Mouse (Mus musculus) liver, embryonic 14.5 days (tissue): ENCODE results near the gene Atp13a5. TPM values are rescaled to one million over a fixed set of nuclear protein-coding genes. Genes with fewer than 3 reads are reported as not detected.

Experiments
- ATAC-seq: fragments of 200-750 bp; cut with Nextera tagmentation; 2 replicates; pipeline ENCODE4 v1.8.0; 2017; ENCODE audit warnings: moderate number of reproducible peaks, mild to moderate bottlenecking, moderate library complexity; ENCODE audit not compliant: insufficient read depth
- DNase-seq, 3 experiments: peaks; one replicate each; pipeline ENCODE4 v3.0.0-alpha.2; 2012 to 2013; ENCODE audit warnings: low read depth in 3 of 3, low spot score in 3 of 3
- H3K27ac ChIP-seq: fragments of 300-500 bp; sonication (generic); 2 replicates; pipeline ENCODE4 v1.5.1; 2014; ENCODE audit warnings: moderate library complexity, mild to moderate bottlenecking, control low read depth, inconsistent platforms
- H3K27me3 ChIP-seq: fragments of 300-500 bp; sonication (generic); 2 replicates; pipeline ENCODE4 v1.6.1; 2014; ENCODE audit warnings: mild to moderate bottlenecking, low read length, moderate library complexity; ENCODE audit not compliant: control insufficient read depth, insufficient read depth
- H3K36me3 ChIP-seq: fragments of 300-500 bp; sonication (generic); replicated peaks from 2 replicates; pipeline ENCODE4 v1.6.1; 2014; ENCODE audit warnings: low read depth; ENCODE audit not compliant: control insufficient read depth, insufficient read depth
- H3K4me1 ChIP-seq, 2 experiments: fragments of 200-500 bp in 1 of 2; fragments of 300-500 bp in 1 of 2; sonication (generic) in 1 of 2; replicated peaks; 2 replicates each; pipeline ENCODE4 v1.6.1; 2012 to 2014; ENCODE audit warnings: antibody characterized with exemption in 1 of 2, inconsistent platforms in 1 of 2, low read length in 1 of 2; ENCODE audit not compliant: control insufficient read depth in 2 of 2, insufficient read depth in 2 of 2
- H3K4me2 ChIP-seq: fragments of 300-500 bp; sonication (generic); 2 replicates; pipeline ENCODE4 v1.6.1; 2014; ENCODE audit warnings: low read depth, mild to moderate bottlenecking, control low read depth, moderate library complexity
- H3K4me3 ChIP-seq, 2 experiments: fragments of 200-500 bp in 1 of 2; fragments of 300-500 bp in 1 of 2; sonication (generic) in 1 of 2; 2 replicates each; pipeline ENCODE4 v1.5.1; 2012 to 2014; ENCODE audit warnings: low read depth in 2 of 2, low read length in 2 of 2, mild to moderate bottlenecking in 2 of 2, control low read depth in 1 of 2, inconsistent platforms in 1 of 2, moderate library complexity in 1 of 2; ENCODE audit not compliant: insufficient read depth in 1 of 2
- H3K9ac ChIP-seq: fragments of 300-500 bp; sonication (generic); replicated peaks from 2 replicates; pipeline ENCODE4 v1.6.1; 2014; ENCODE audit warnings: mild to moderate bottlenecking, control low read depth, moderate library complexity
- H3K9me3 ChIP-seq: fragments of 300-500 bp; sonication (generic); 2 replicates; pipeline ENCODE4 v1.6.1; 2016; ENCODE audit warnings: low read length, mixed read lengths; ENCODE audit not compliant: control insufficient read depth
- CTCF ChIP-seq: IDR thresholded peaks from 2 replicates; pipeline ENCODE4 v1.5.1; 2016; ENCODE audit warnings: antibody characterized with exemption, low read depth, control low read depth
- EP300 ChIP-seq: IDR thresholded peaks from 2 replicates; pipeline ENCODE4 v1.6.1; 2016; ENCODE audit warnings: antibody characterized with exemption, low read depth
- WGBS: fragments of 180-500 bp; shearing (Covaris S2); extraction: QIAGEN DNeasy Blood & Tissue Kit; methylation state at CpG from one replicate; pipeline ENCODE4 v1.1.7; 2014; ENCODE audit not compliant: insufficient replicate concordance; 5-methylcytosine and 5-hydroxymethylcytosine counted together
- polyA plus RNA-seq, 2 experiments: library from polyadenylated mRNA; depleted of rRNA in 1 of 2; stranded (reverse) in 1 of 2; unstranded in 1 of 2; fragments of >200 nt; fragmentation: Nextera tagmentation in 1 of 2; extraction: Ambion mirVana in 1 of 2; gene quantifications; 2 replicates each; pipeline versions ENCODE4 v1.2.1 to v1.2.3; 2012 to 2014

Gene Atp13a5
- polyA plus RNA-seq, 2 experiments: not detected

- Histone ChIP-seq H3K9ac (no peak overlapping the region), H3K4me2 (no peak overlapping the region), H3K4me1 (no peaks in the 10 kb centered on the region), H3K36me3 (no peaks in the 10 kb centered on the region), H3K27me3 (no peaks in the 10 kb centered on the region), H3K27ac (no peak overlapping the region), H3K9me3 (no peaks in the 10 kb centered on the region), H3K4me3 (no peak overlapping the region)
- TF ChIP-seq CTCF (no peak), EP300 (no peak)
- DNase-seq (no peak), ATAC-seq (no peak)
- 50% methylated on average over 1 of the region's 1 CpGs for WGBS
These were observed 183.4 kb downstream of the Atp13a5 start for GRCm38 (mm10) chr16:29195156-29195555.

GRCm38 (mm10) chr16:29193981-29194380 is 184.6 kb downstream of the Atp13a5 start:
- TF ChIP-seq EP300 (no peak), CTCF (no peak)
- no peaks in the 10 kb centered on the region for H3K9me3 ChIP-seq
- no peak overlapping the region for H3K27ac ChIP-seq
- H3K4me1 ChIP-seq: no peaks in the 10 kb centered on the region
- H3K27me3 ChIP-seq: no peaks in the 10 kb centered on the region
- no peak for ATAC-seq
- no peak overlapping the region for H3K9ac ChIP-seq
- no peaks in the 10 kb centered on the region for H3K36me3 ChIP-seq
- DNase-seq: no peak
- 71% methylated on average over 4 of the region's 4 CpGs for WGBS
- no peak overlapping the region for H3K4me3 ChIP-seq
- H3K4me2 ChIP-seq: no peak overlapping the region

- Histone ChIP-seq H3K9ac (no peak overlapping the region), H3K27ac (no peak overlapping the region), H3K4me2 (no peak overlapping the region), H3K4me3 (no peak overlapping the region), H3K4me1 (no peaks in the 10 kb centered on the region), H3K27me3 (no peaks in the 10 kb centered on the region), H3K9me3 (no peaks in the 10 kb centered on the region), H3K36me3 (no peaks in the 10 kb centered on the region)
- no peak for ATAC-seq
- no peak for DNase-seq
- TF ChIP-seq CTCF: no peak
- TF ChIP-seq EP300: no peak
- WGBS: 12% methylated on average over 5 of the region's 5 CpGs
These were observed 185.6 kb downstream of the Atp13a5 start for GRCm38 (mm10) chr16:29192911-29193310.

Other genes with a start within 250 kb of the Atp13a5 start
- 0.02 TPM in 1 of 2 replicates, not detected in the other for gene Hrasls, start 169.0 kb downstream of the Atp13a5 start, polyA plus RNA-seq (2012; rRNA removed)
- 0.04 TPM in 1 of 2 replicates, not detected in the other for gene Hrasls, start 169.0 kb downstream of the Atp13a5 start, polyA plus RNA-seq (2014; fragmentation: Nextera tagmentation; extraction: Ambion mirVana)
- not detected in 2 replicates for gene Atp13a4, start 166.1 kb upstream of the Atp13a5 start, polyA plus RNA-seq (2012; rRNA removed)
- gene Atp13a4, start 166.1 kb upstream of the Atp13a5 start, polyA plus RNA-seq (2014; fragmentation: Nextera tagmentation; extraction: Ambion mirVana): not detected in 2 replicates
- 5.1 and 9.6 TPM in 2 replicates for gene Opa1, start 200.6 kb upstream of the Atp13a5 start, polyA plus RNA-seq (2012; rRNA removed)
- gene Opa1, start 200.6 kb upstream of the Atp13a5 start, polyA plus RNA-seq (2014; fragmentation: Nextera tagmentation; extraction: Ambion mirVana): 17.0 and 20.5 TPM in 2 replicates